Mouse (Mus musculus): ENCODE results near the gene Steap1. TPM values are rescaled to one million over a fixed set of nuclear protein-coding genes. Genes with fewer than 3 reads are reported as not detected.

Gene Steap1
- polyA plus RNA-seq, 1 experiment from 2014 or later: 3.8 TPM

DNA sequence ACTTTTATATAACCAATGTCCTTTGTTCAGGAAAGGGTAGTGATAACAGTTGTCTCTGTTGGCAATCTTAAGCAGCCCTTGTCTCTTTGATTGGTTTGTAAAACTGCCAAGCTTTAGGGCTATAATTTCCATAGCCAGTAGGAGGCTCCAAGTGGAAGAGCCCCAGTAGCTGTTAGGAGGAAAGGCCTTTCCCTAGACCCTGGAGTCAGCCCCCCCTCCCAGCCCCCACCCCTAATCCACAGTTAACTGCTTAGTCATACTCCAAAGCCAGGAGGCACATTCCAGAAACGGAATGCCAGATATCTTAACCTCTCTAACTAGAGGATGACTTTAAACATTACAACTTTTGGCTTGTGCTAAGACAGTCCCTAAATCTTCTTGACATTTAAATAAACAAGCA, 62.2 kb downstream of the Steap1 start:
- no peaks in the 10 kb centered on the region for H3K9me3 ChIP-seq (replicated peaks)
- no peaks in the 10 kb centered on the region for H3K36me3 ChIP-seq
- peaks cover 9% of the 10 kb centered on the region for H3K4me1 ChIP-seq (replicated peaks)
- H3K27me3 ChIP-seq (replicated peaks): no peaks in the 10 kb centered on the region
- no peak; the same call in 1 of the 2 replicates for ATAC-seq (ENCODE audit: insufficient number of reproducible peaks, low FRiP score)
- H3K9ac ChIP-seq: no peak overlapping the region
- H3K4me3 ChIP-seq: no peak overlapping the region
- 5% methylated on average over 1 of the region's 1 CpGs for WGBS
- H3K27ac ChIP-seq (ENCODE audit: poor library complexity, severe bottlenecking): no peak overlapping the region
- no peak overlapping the region for H3K4me2 ChIP-seq

Other genes starting within 250 kb of the Steap1 start
- 18.4 and 19.3 TPM in 2 replicates for gene Cldn12, start 234.4 kb downstream of the Steap1 start, polyA plus RNA-seq (2016; fragmentation: Nextera tagmentation; extraction: Ambion mirVana)
- gene Gtpbp10, start 189.8 kb downstream of the Steap1 start, polyA plus RNA-seq (2016; fragmentation: Nextera tagmentation; extraction: Ambion mirVana): 23.4 and 24.0 TPM in 2 replicates
- 0.99 and 1.0 TPM in 2 replicates for gene Gm8773, start 175.5 kb downstream of the Steap1 start, polyA plus RNA-seq (2016; fragmentation: Nextera tagmentation; extraction: Ambion mirVana)
- gene Cfap69, start 85.1 kb downstream of the Steap1 start, polyA plus RNA-seq (2016; fragmentation: Nextera tagmentation; extraction: Ambion mirVana): 1.7 and 1.8 TPM in 2 replicates
- 3.6 and 4.1 TPM in 2 replicates for gene Steap2, start 54.7 kb downstream of the Steap1 start, polyA plus RNA-seq (2016; fragmentation: Nextera tagmentation; extraction: Ambion mirVana)